Comparison of ENCODE assay signal across 37 mouse cellular contexts in genomic region chr5:91959096-91959495, GRCm38 (mm10). TPM values are rescaled to one million over a fixed set of nuclear protein-coding genes. Genes with fewer than 3 reads are reported as not detected.
DNase-seq lines count a peak whose midpoint lies in the region; ATAC-seq and TF ChIP-seq lines count a peak whose summit lies in the region.
"Had no signal": no experiment of that assay in that cellular context is flagged by ENCODE, and none has a peak within 500 bp of the region (broad histone marks: within the 10 kb centered on the region; RNA-seq: fewer than 3 reads in every experiment).

No protein-coding gene starts in this region.

- TF ChIP-seq CTCF in liver, postnatal 0 days (IDR thresholded peaks at IDR 0.05; ENCODE audit: low read depth) = no peak

- H3K9ac ChIP-seq in forebrain, embryonic 14.5 days (ENCODE audit: low read length) = no peak overlapping the region
- no peak overlapping the region for H3K9ac ChIP-seq in forebrain, embryonic 16.5 days (replicated peaks; ENCODE audit: low read depth, low read length)
- no peak overlapping the region for H3K9ac ChIP-seq in liver, embryonic 12.5 days
- H3K9ac ChIP-seq in liver, postnatal 0 days (replicated peaks) = no peak overlapping the region
- H3K9ac ChIP-seq in midbrain, embryonic 13.5 days (replicated peaks) = no peak overlapping the region
- H3K9ac ChIP-seq: embryonic facial prominence, embryonic 12.5 days; hindbrain, embryonic 15.5 days; kidney, embryonic 15.5 days; limb, embryonic 15.5 days; lung, embryonic 15.5 days; neural tube, embryonic 15.5 days; stomach, embryonic 15.5 days had no signal

- H3K4me3 ChIP-seq in forebrain, embryonic 14.5 days (ENCODE audit: low read depth, low read length) = no peak overlapping the region
- H3K4me3 ChIP-seq in forebrain, embryonic 16.5 days (replicated peaks; ENCODE audit: low read length) = no peak overlapping the region
- no peak overlapping the region for H3K4me3 ChIP-seq in liver, embryonic 12.5 days
- no peak overlapping the region for H3K4me3 ChIP-seq in liver, postnatal 0 days (ENCODE audit: low read depth, low read length)
- no peak overlapping the region for H3K4me3 ChIP-seq in macrophage (ENCODE audit: inconsistent target)
- H3K4me3 ChIP-seq in midbrain, embryonic 13.5 days (replicated peaks) = no peak overlapping the region
- H3K4me3 ChIP-seq: embryonic facial prominence, embryonic 12.5 days; hindbrain, embryonic 10.5 days; hindbrain, embryonic 15.5 days; kidney, embryonic 15.5 days; limb, embryonic 10.5 days; limb, embryonic 15.5 days; lung, embryonic 15.5 days; neural tube, embryonic 15.5 days; stomach, embryonic 15.5 days had no signal

- H3K27me3 ChIP-seq in forebrain, embryonic 14.5 days (replicated peaks; ENCODE audit: control insufficient read depth, insufficient read depth, low read length) = no peaks in the 10 kb centered on the region
- H3K27me3 ChIP-seq in forebrain, embryonic 16.5 days (replicated peaks; ENCODE audit: control insufficient read depth, insufficient read depth, low read length) = no peaks in the 10 kb centered on the region
- H3K27me3 ChIP-seq in liver, embryonic 12.5 days (replicated peaks) = no peaks in the 10 kb centered on the region
- no peaks in the 10 kb centered on the region for H3K27me3 ChIP-seq in liver, postnatal 0 days (ENCODE audit: insufficient read depth, low read length)
- H3K27me3 ChIP-seq in midbrain, embryonic 13.5 days = no peaks in the 10 kb centered on the region
- H3K27me3 ChIP-seq: embryonic facial prominence, embryonic 12.5 days; hindbrain, embryonic 15.5 days; kidney, embryonic 15.5 days; limb, embryonic 15.5 days; lung, embryonic 15.5 days; neural tube, embryonic 15.5 days; stomach, embryonic 15.5 days had no signal

- peaks cover 18% of the 10 kb centered on the region for H3K4me1 ChIP-seq in forebrain, embryonic 14.5 days (ENCODE audit: control insufficient read depth, insufficient read depth, low read length)
- H3K4me1 ChIP-seq in forebrain, embryonic 16.5 days (replicated peaks; ENCODE audit: control insufficient read depth, insufficient read depth, low read length) = peaks cover 22% of the 10 kb centered on the region
- H3K4me1 ChIP-seq in liver, embryonic 12.5 days = peaks cover 56% of the 10 kb centered on the region
- H3K4me1 ChIP-seq in liver, postnatal 0 days (ENCODE audit: insufficient read depth) = peaks cover 23% of the 10 kb centered on the region
- peaks cover 34% of the 10 kb centered on the region for H3K4me1 ChIP-seq in midbrain, embryonic 13.5 days (replicated peaks)

- peak; percentile 31 for DNase-seq in forebrain, embryonic 14.5 days (ENCODE audit: low spot score)
- no peak for DNase-seq in liver, postnatal 0 days
- peak; percentile 40 for DNase-seq in layer of hippocampus, adult 9-11 months
- DNase-seq in adrenal gland, postnatal 4 days (ENCODE audit: low spot score in 2 of 2) = no peak
- DNase-seq: cerebellum, adult 11 months; cerebellum, adult 9-11 months; embryo, embryonic 11 days; gastrocnemius, postnatal 14 days; heart, postnatal 14 days; kidney, adult 18-20 months; kidney, postnatal 25 days; midbrain, embryonic 14.5 days; retina, postnatal 1 day; right cerebral cortex, postnatal 14 days had no signal

- H3K4me2 ChIP-seq in forebrain, embryonic 14.5 days (ENCODE audit: low read length) = no peak overlapping the region
- H3K4me2 ChIP-seq in forebrain, embryonic 16.5 days (ENCODE audit: low read length) = no peak overlapping the region
- H3K4me2 ChIP-seq in liver, embryonic 12.5 days = peak overlapping the region; percentile 33
- H3K4me2 ChIP-seq in liver, postnatal 0 days (ENCODE audit: low read depth, low read length) = no peak overlapping the region
- no peak overlapping the region for H3K4me2 ChIP-seq in midbrain, embryonic 13.5 days (replicated peaks)
- H3K4me2 ChIP-seq: embryonic facial prominence, embryonic 12.5 days; hindbrain, embryonic 15.5 days; kidney, embryonic 15.5 days; limb, embryonic 15.5 days; neural tube, embryonic 15.5 days had no signal

- no peak overlapping the region for H3K27ac ChIP-seq in forebrain, embryonic 14.5 days (ENCODE audit: low read depth, low read length)
- H3K27ac ChIP-seq in forebrain, embryonic 16.5 days (ENCODE audit: low read length) = no peak overlapping the region
- peak overlapping the region; percentile 47 for H3K27ac ChIP-seq in liver, embryonic 12.5 days
- H3K27ac ChIP-seq in liver, postnatal 0 days (ENCODE audit: low read depth) = no peak overlapping the region
- H3K27ac ChIP-seq in macrophage = peak overlapping the region; percentile 98
- H3K27ac ChIP-seq in midbrain, embryonic 13.5 days = no peak overlapping the region
- H3K27ac ChIP-seq: embryonic facial prominence, embryonic 12.5 days; hindbrain, embryonic 10.5 days; hindbrain, embryonic 15.5 days; kidney, embryonic 15.5 days; limb, embryonic 10.5 days; limb, embryonic 15.5 days; lung, embryonic 15.5 days; neural tube, embryonic 15.5 days; stomach, embryonic 15.5 days had no signal

- H3K79me2 ChIP-seq in macrophage (ENCODE audit: inconsistent target) = peaks cover 78% of the 10 kb centered on the region

- TF ChIP-seq EP300 in liver, postnatal 0 days (IDR thresholded peaks at IDR 0.05; ENCODE audit: low read depth) = no peak

- WGBS in forebrain, embryonic 14.5 days = 76% methylated on average over 1 of the region's 1 CpGs
- 63% methylated on average over 1 of the region's 1 CpGs for WGBS in forebrain, embryonic 16.5 days
- WGBS in liver, embryonic 12.5 days (ENCODE audit: insufficient replicate concordance) = 39% methylated on average over 1 of the region's 1 CpGs
- WGBS in liver, postnatal 0 days (ENCODE audit: insufficient replicate concordance) = 59% methylated on average over 1 of the region's 1 CpGs
- WGBS in macrophage (ENCODE audit: missing documents) = 88% methylated on average over 1 of the region's 1 CpGs
- 90% methylated on average over 1 of the region's 1 CpGs for WGBS in midbrain, embryonic 13.5 days

- peaks cover 25% of the 10 kb centered on the region for H3K36me3 ChIP-seq in forebrain, embryonic 14.5 days (ENCODE audit: control insufficient read depth, insufficient read depth, low read length)
- peaks cover 6% of the 10 kb centered on the region for H3K36me3 ChIP-seq in forebrain, embryonic 16.5 days (ENCODE audit: control insufficient read depth, insufficient read depth)
- peaks cover 44% of the 10 kb centered on the region for H3K36me3 ChIP-seq in liver, embryonic 12.5 days
- H3K36me3 ChIP-seq in liver, postnatal 0 days (replicated peaks; ENCODE audit: insufficient read depth, low read length) = peaks cover 28% of the 10 kb centered on the region
- H3K36me3 ChIP-seq in macrophage (ENCODE audit: inconsistent target) = peaks cover 37% of the 10 kb centered on the region
- H3K36me3 ChIP-seq in midbrain, embryonic 13.5 days = peaks cover 18% of the 10 kb centered on the region

- H3K9me3 ChIP-seq in forebrain, embryonic 14.5 days (replicated peaks; ENCODE audit: control insufficient read depth, low read length) = no peaks in the 10 kb centered on the region
- no peaks in the 10 kb centered on the region for H3K9me3 ChIP-seq in forebrain, embryonic 16.5 days (ENCODE audit: control insufficient read depth, low read length)
- no peaks in the 10 kb centered on the region for H3K9me3 ChIP-seq in liver, embryonic 12.5 days (replicated peaks)
- no peaks in the 10 kb centered on the region for H3K9me3 ChIP-seq in liver, postnatal 0 days (ENCODE audit: low read length)
- H3K9me3 ChIP-seq in midbrain, embryonic 13.5 days = no peaks in the 10 kb centered on the region
- H3K9me3 ChIP-seq: embryonic facial prominence, embryonic 12.5 days; hindbrain, embryonic 10.5 days; hindbrain, embryonic 15.5 days; kidney, embryonic 15.5 days; limb, embryonic 10.5 days; limb, embryonic 15.5 days; lung, embryonic 15.5 days; neural tube, embryonic 15.5 days; stomach, embryonic 15.5 days had no signal

- ATAC-seq in forebrain, embryonic 14.5 days = no peak
- ATAC-seq in forebrain, embryonic 16.5 days = no peak
- no peak for ATAC-seq in liver, embryonic 12.5 days
- ATAC-seq in liver, postnatal 0 days = no peak
- no peak for ATAC-seq in midbrain, embryonic 13.5 days

RNA-seq across cellular contexts. Expression of gene Rchy1, which starts 3.8 kb away (rescaled TPM):
- 43.5 and 43.8 TPM in 2 replicates for polyA plus RNA-seq in forebrain, embryonic 14.5 days (2014; fragmentation: Nextera tagmentation; extraction: Ambion mirVana)
- 64.2 and 71.4 TPM in 2 replicates for polyA plus RNA-seq in forebrain, embryonic 16.5 days (2015; fragmentation: Nextera tagmentation; extraction: Ambion mirVana)
- polyA plus RNA-seq in liver, embryonic 12.5 days (2016; fragmentation: Nextera tagmentation; extraction: Ambion mirVana) = 44.0 and 45.8 TPM in 2 replicates
- 31.0 and 35.9 TPM in 2 replicates for polyA plus RNA-seq in liver, postnatal 0 days (2015; fragmentation: Nextera tagmentation; extraction: Ambion mirVana)
- total RNA-seq in macrophage (2018; cell fraction: chromatin; rRNA removed) = 100 to 1,000 TPM in 4 of 26 experiments, 10 to 100 TPM in 22; 20.6 to 128 (median 84.2) TPM
- total RNA-seq in macrophage (2018; cell fraction: cytosol; rRNA removed) = 10 to 100 TPM; 17.0 to 41.2 (median 25.5) TPM
- 100 to 1,000 TPM in 2 of 26 experiments, 10 to 100 TPM in 24; 21.8 to 115 (median 62.4) TPM for total RNA-seq in macrophage (2018; cell fraction: nucleus; rRNA removed)
- polyA plus RNA-seq in macrophage (2018) = 30.9 to 38.2 TPM (median 33.5 TPM) in 3 replicates
- total RNA-seq in adrenal gland, postnatal 4 days (2021) = 10 to 100 TPM; 78.8 to 79.2 TPM
- polyA plus RNA-seq in midbrain, embryonic 13.5 days (2015; fragmentation: Nextera tagmentation; extraction: Ambion mirVana) = 77.8 and 77.9 TPM in 2 replicates

RNA-seq across cellular contexts. Expression of gene Odaph, which starts 28.2 kb away (rescaled TPM):
- not detected in 2 replicates for polyA plus RNA-seq in forebrain, embryonic 14.5 days (2014; fragmentation: Nextera tagmentation; extraction: Ambion mirVana)
- polyA plus RNA-seq in forebrain, embryonic 16.5 days (2015; fragmentation: Nextera tagmentation; extraction: Ambion mirVana) = not detected in 2 replicates
- not detected in 2 replicates for polyA plus RNA-seq in liver, embryonic 12.5 days (2016; fragmentation: Nextera tagmentation; extraction: Ambion mirVana)
- not detected in 2 replicates for polyA plus RNA-seq in liver, postnatal 0 days (2015; fragmentation: Nextera tagmentation; extraction: Ambion mirVana)
- total RNA-seq in macrophage (2018; cell fraction: chromatin; rRNA removed) = not detected
- not detected for total RNA-seq in macrophage (2018; cell fraction: cytosol; rRNA removed)
- under 1 TPM in 1 of 26 experiments, not detected in 25; 0.28 TPM for total RNA-seq in macrophage (2018; cell fraction: nucleus; rRNA removed)
- polyA plus RNA-seq in macrophage (2018) = not detected in 3 replicates
- total RNA-seq in adrenal gland, postnatal 4 days (2021) = not detected
- polyA plus RNA-seq in midbrain, embryonic 13.5 days (2015; fragmentation: Nextera tagmentation; extraction: Ambion mirVana) = not detected in 2 replicates
- total RNA-seq: adrenal gland, adult 18-20 months; gastrocnemius, postnatal 14 days; granulocyte monocyte progenitor cell, adult 5-6 weeks; heart, postnatal 14 days; layer of hippocampus, postnatal 14 days; left cerebral cortex, adult 8-10 months; megakaryocyte-erythroid progenitor cell, adult 5-6 weeks had no signal
- polyA plus RNA-seq: embryonic facial prominence, embryonic 12.5 days; forebrain, embryonic 11.5 days; heart, embryonic 14.5 days; hindbrain, embryonic 10.5 days; intestine, embryonic 14.5 days; kidney, embryonic 15.5 days; limb, embryonic 10.5 days; lung, embryonic 15.5 days; small intestine, adult 2 months; urinary bladder, adult 2 months had no signal

Comparison
In these comparisons a context has a peak if more than half of its experiments do, and no peak if none do; other contexts are left out.
1. H3K27ac ChIP-seq: peak in liver, embryonic 12.5 days (single experiment) and macrophage (single experiment); none in forebrain, embryonic 14.5 days (single experiment), forebrain, embryonic 16.5 days (single experiment), liver, postnatal 0 days (single experiment) and midbrain, embryonic 13.5 days (single experiment).
2. DNase-seq: peak in forebrain, embryonic 14.5 days (single experiment) and layer of hippocampus, adult 9-11 months (single experiment); none in liver, postnatal 0 days (single experiment) and adrenal gland, postnatal 4 days (0 of 2).